Mouse (Mus musculus) CH12.LX (cell line): ENCODE results near the gene Ptprf. TPM values are rescaled to one million over a fixed set of nuclear protein-coding genes. Genes with fewer than 3 reads are reported as not detected.

Experiments used
- DNase-seq: peaks from one replicate; pipeline ENCODE4 v3.0.0-alpha.2; 2013; ENCODE audit errors: extremely low read depth
- H3K27ac ChIP-seq: 2 replicates; pipeline ENCODE4 v1.5.1; 2012; ENCODE audit warnings: low read depth, mild to moderate bottlenecking, control low read depth, moderate library complexity; ENCODE audit not compliant: insufficient read depth
- H3K27me3 ChIP-seq: replicated peaks from 2 replicates; pipeline ENCODE3; 2012; ENCODE audit warnings: inconsistent platforms
- H3K36me3 ChIP-seq, 2 experiments: replicated peaks in 1 of 2; 2 replicates each; pipeline versions ENCODE3 to v1.6.1; 2012; ENCODE audit warnings: inconsistent platforms in 1 of 2, low read length in 1 of 2, mild to moderate bottlenecking in 1 of 2, mixed read lengths in 1 of 2, moderate library complexity in 1 of 2; ENCODE audit not compliant: control insufficient read depth in 1 of 2, insufficient read depth in 1 of 2
- H3K4me1 ChIP-seq, 2 experiments: 2 replicates each; pipeline ENCODE4 v1.6.1; 2012; ENCODE audit warnings: inconsistent platforms in 1 of 2, moderate library complexity in 1 of 2; ENCODE audit not compliant: insufficient read depth in 2 of 2, control insufficient read depth in 1 of 2
- H3K4me2 ChIP-seq: 2 replicates; pipeline ENCODE4 v1.6.1; 2012; ENCODE audit warnings: low read depth, mild to moderate bottlenecking, control low read depth; ENCODE audit not compliant: poor library complexity, insufficient read depth, severe bottlenecking
- H3K4me3 ChIP-seq, 3 experiments: fragments of 150-350 bp in 1 of 3; sonication (generic) in 1 of 3; replicated peaks in 1 of 3; 2 replicates each; pipeline versions ENCODE3 to v1.5.1; 2011 to 2012; ENCODE audit warnings: low read depth in 2 of 3, low read length in 2 of 3, mild to moderate bottlenecking in 2 of 3, moderate library complexity in 2 of 3, control low read depth in 1 of 3, improper control_type of control experiment in 1 of 3, inconsistent platforms in 1 of 3, mixed read lengths in 1 of 3; ENCODE audit not compliant: poor library complexity in 1 of 3
- H3K79me2 ChIP-seq: replicated peaks from 2 replicates; pipeline ENCODE4 v1.6.1; 2012; ENCODE audit warnings: mild to moderate bottlenecking, moderate library complexity; ENCODE audit not compliant: control insufficient read depth, poor library complexity, insufficient read depth, severe bottlenecking; ENCODE audit errors: extremely low read depth
- H3K9ac ChIP-seq: 2 replicates; pipeline ENCODE4 v1.6.1; 2012; ENCODE audit warnings: low read depth, mild to moderate bottlenecking, control low read depth, moderate library complexity; ENCODE audit not compliant: insufficient read depth
- H3K9me3 ChIP-seq: replicated peaks from 2 replicates; pipeline ENCODE3; 2012; ENCODE audit warnings: low read length, inconsistent platforms, mixed read lengths
- E2F4 ChIP-seq: IDR thresholded peaks from 2 replicates; pipeline ENCODE4 v1.6.1; 2011; ENCODE audit warnings: low read depth, low read length, improper control_type of control experiment; ENCODE audit not compliant: insufficient replicate concordance
- EP300 ChIP-seq: IDR thresholded peaks from 2 replicates; pipeline ENCODE4 v1.6.1; 2011; ENCODE audit warnings: low read length, improper control_type of control experiment
- ETS1 ChIP-seq: conservative IDR thresholded peaks from 2 replicates; pipeline ENCODE4 v1.6.1; 2012; ENCODE audit warnings: low read depth, mild to moderate bottlenecking, inconsistent platforms, low read length, improper control_type of control experiment, moderate library complexity
- HCFC1 ChIP-seq: IDR thresholded peaks from 2 replicates; pipeline ENCODE4 v1.6.1; 2012; ENCODE audit warnings: low read depth, mild to moderate bottlenecking, inconsistent platforms, low read length, improper control_type of control experiment
- IRF4 ChIP-seq: IDR thresholded peaks from 2 replicates; pipeline ENCODE4 v1.6.1; 2014; ENCODE audit warnings: low read depth, mild to moderate bottlenecking, inconsistent platforms, low read length, improper control_type of control experiment
- MAFK ChIP-seq: IDR thresholded peaks from 2 replicates; pipeline ENCODE4 v1.6.1; 2011; ENCODE audit warnings: low read length, improper control_type of control experiment; ENCODE audit not compliant: insufficient replicate concordance
- MAX ChIP-seq: IDR thresholded peaks from 2 replicates; pipeline ENCODE4 v1.6.1; 2011; ENCODE audit warnings: low read length, improper control_type of control experiment
- MEF2A ChIP-seq: IDR thresholded peaks from 2 replicates; pipeline ENCODE4 v1.6.1; 2014; ENCODE audit warnings: low read depth, mild to moderate bottlenecking, inconsistent platforms, low read length, improper control_type of control experiment, borderline replicate concordance
- MXI1 ChIP-seq: IDR thresholded peaks from 2 replicates; pipeline ENCODE4 v1.6.1; 2011; ENCODE audit warnings: mild to moderate bottlenecking, low read depth, low read length, improper control_type of control experiment
- MYC ChIP-seq: IDR thresholded peaks from 2 replicates; pipeline ENCODE4 v1.6.1; 2011; ENCODE audit warnings: low read depth, mild to moderate bottlenecking, improper control_type of control experiment, low read length
- NRF1 ChIP-seq: IDR thresholded peaks from 2 replicates; pipeline ENCODE4 v1.6.1; 2014; ENCODE audit warnings: low read depth, mild to moderate bottlenecking, inconsistent platforms, low read length, improper control_type of control experiment, moderate library complexity
- POLR2A ChIP-seq: IDR thresholded peaks from 2 replicates; pipeline ENCODE4 v1.6.1; 2011; ENCODE audit warnings: low read depth, mild to moderate bottlenecking, improper control_type of control experiment, low read length
- POLR2AphosphoS2 ChIP-seq: IDR thresholded peaks from 2 replicates; pipeline ENCODE4 v1.6.1; 2011; ENCODE audit warnings: low read depth, low read length, improper control_type of control experiment
- RAD21 ChIP-seq: IDR thresholded peaks from 2 replicates; pipeline ENCODE4 v1.6.1; 2011; ENCODE audit warnings: low read depth, mild to moderate bottlenecking, low read length, improper control_type of control experiment, moderate library complexity
- TBP ChIP-seq: conservative IDR thresholded peaks from 2 replicates; pipeline ENCODE4 v1.6.1; 2011; ENCODE audit warnings: low read depth, low read length, improper control_type of control experiment
- USF2 ChIP-seq: conservative IDR thresholded peaks from 2 replicates; pipeline ENCODE4 v1.6.1; 2011; ENCODE audit warnings: low read depth, low read length, improper control_type of control experiment
- ZKSCAN1 ChIP-seq: IDR thresholded peaks from 2 replicates; pipeline ENCODE4 v1.6.1; 2012; ENCODE audit warnings: low read depth, inconsistent platforms, low read length, improper control_type of control experiment, borderline replicate concordance
- ZNF384 ChIP-seq: IDR thresholded peaks from 2 replicates; pipeline ENCODE4 v1.6.1; 2012; ENCODE audit warnings: low read depth, low read length, improper control_type of control experiment, inconsistent platforms
- dilution Hi-C: fragments of 300-500 bp; cut with MboI; formaldehyde crosslinking; loops from 2 replicates; pipeline ENCODE4 v1.14.3; 2020; ENCODE audit warnings: low sequenced_read_pairs; ENCODE audit not compliant: extremely low pct_unique_long_range_greater_than_20kb, extremely low pct_ligation_motif_present
- in situ Hi-C: fragments of 300-500 bp; cut with MboI; formaldehyde crosslinking; loops from 3 replicates; pipeline ENCODE4 v1.14.3; 2019; ENCODE audit warnings: low sequenced_read_pairs, low pct_ligation_motif_present, low pct_unique_long_range_greater_than_20kb, mixed read lengths
- polyA plus RNA-seq: library from polyadenylated mRNA; unstranded; fragments of >175 nt; gene quantifications from 2 replicates; pipeline ENCODE4 v1.2.1, GENCODE M21; 2012; ENCODE audit warnings: low read depth; ENCODE audit not compliant: insufficient read length
- total RNA-seq, 2 experiments: library from RNA; depleted of rRNA; stranded (reverse); fragments of 300-350 nt in 1 of 2; fragments of >200 nt in 1 of 2; gene quantifications; 2 replicates each; pipeline ENCODE4 v1.2.3; 2012 to 2014

Gene Ptprf
- total and polyA plus RNA-seq, 3 experiments = 0.11 to 0.21 TPM; not detected in 1

DNA sequence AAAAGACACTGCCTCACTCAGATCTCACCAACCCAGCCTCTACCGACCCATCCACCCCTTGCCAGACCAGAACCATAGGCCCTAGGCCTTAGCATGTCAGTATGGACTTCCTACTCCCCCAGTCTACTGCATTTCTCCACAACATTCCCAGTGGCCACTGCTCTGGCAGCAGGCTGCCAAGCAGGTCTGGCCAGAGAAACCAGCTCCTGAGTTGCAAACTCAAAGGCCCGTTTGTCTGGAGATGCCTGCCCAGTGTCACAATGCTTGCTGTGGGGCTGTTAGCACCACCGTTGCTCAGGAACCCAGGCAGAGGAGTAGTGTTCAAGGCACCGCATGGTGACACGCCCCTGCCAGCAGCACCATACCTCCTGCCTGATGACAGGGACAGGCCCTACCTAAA, 5.0 kb downstream of the Ptprf start:
- TF ChIP-seq POLR2A (no peak), MEF2A (no peak), EP300 (no peak), ZNF384 (no peak), MXI1 (no peak), IRF4 (no peak), POLR2AphosphoS2 (no peak), RAD21 (no peak), USF2 (no peak), MAX (no peak)
- Histone ChIP-seq H3K79me2 (no peaks in the 10 kb centered on the region), H3K4me1 (peaks cover 0 to 8% of the 10 kb centered on the region in 2 experiments; a peak in 1 of 4 replicates), H3K4me3 (no peak overlapping the region), H3K36me3 (no peaks in the 10 kb centered on the region), H3K9me3 (peaks cover 6% of the 10 kb centered on the region), H3K9ac (no peak overlapping the region), H3K4me2 (no peak overlapping the region), H3K27me3 (peaks cover 78% of the 10 kb centered on the region), H3K27ac (no peak overlapping the region)
- no peak for DNase-seq
- in situ Hi-C loops (no loop called here), dilution Hi-C loops (no loop called here)

DNA sequence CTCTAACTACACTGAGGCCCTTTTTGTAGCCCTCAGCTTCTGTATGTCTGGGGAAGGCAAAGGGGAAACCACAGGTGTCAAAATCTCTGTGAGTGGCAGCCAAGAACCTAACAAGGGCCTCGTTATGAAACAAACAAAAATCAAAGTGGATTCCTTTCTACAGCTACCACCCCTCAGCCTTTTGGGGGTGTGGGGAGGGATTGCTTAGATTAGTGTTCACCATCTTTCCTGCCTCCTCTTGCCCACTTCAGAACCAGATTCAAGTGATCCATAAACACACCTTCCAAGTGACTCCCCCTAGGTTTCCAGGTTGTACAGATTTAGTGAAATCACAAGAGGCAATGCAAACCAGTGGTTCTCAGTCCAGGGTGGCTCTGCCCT, 9.0 kb downstream of the Ptprf start:
- no peak overlapping the region for H3K4me2 ChIP-seq
- dilution Hi-C loops = no loop called here
- H3K79me2 ChIP-seq = no peaks in the 10 kb centered on the region
- TF ChIP-seq ETS1 = no peak
- TF ChIP-seq EP300 = no peak
- TF ChIP-seq NRF1 = no peak
- H3K27me3 ChIP-seq = peaks cover 91% of the 10 kb centered on the region
- H3K4me1 ChIP-seq = peaks cover 0 to 8% of the 10 kb centered on the region in 2 experiments; a peak in 1 of 4 replicates
- no peak overlapping the region for H3K9ac ChIP-seq
- H3K9me3 ChIP-seq = no peaks in the 10 kb centered on the region
- H3K27ac ChIP-seq = no peak overlapping the region
- no peak overlapping the region for H3K4me3 ChIP-seq
- no peaks in the 10 kb centered on the region for H3K36me3 ChIP-seq
- no peak for DNase-seq
- in situ Hi-C loops = no loop called here

DNA sequence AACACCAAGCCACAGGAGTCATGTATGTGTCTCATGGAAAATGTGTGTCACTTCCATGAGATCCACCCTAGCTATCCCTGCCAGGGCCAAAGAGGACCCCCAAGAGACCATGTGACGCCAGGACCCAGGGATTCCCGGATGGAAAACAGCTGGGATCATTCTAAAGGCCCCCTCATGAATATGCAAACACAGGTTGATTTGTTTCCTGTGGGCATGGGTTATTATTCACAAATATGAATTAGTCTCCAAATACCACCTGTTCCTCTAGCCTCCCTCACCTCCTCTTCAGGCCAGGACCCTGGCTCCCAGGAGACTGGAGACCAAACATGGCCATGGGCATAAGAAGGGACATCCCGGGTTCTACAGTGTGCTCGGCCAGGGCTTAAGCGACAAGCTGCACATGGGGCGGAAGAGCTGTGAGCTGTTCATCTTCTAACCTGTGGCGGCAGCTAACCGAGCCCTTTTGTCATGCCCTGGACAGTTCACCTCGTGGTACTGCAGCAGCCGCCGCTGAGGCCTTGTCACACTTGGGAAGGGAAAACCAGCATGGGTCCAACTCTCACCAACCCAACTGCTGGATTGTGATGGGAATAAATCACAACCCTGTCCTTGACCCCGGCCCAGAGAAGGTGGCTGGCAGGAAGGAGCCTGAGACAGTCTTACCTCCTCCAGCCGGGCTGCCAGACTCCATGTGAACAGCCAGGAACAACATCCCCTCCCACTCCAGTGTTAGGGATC, 9.6 kb downstream of the Ptprf start:
- Histone ChIP-seq H3K4me1 (peaks cover 2 to 11% of the 10 kb centered on the region in 2 experiments; a peak in 3 of 4 replicates), H3K27ac (no peak overlapping the region), H3K4me2 (no peak overlapping the region), H3K9me3 (no peaks in the 10 kb centered on the region), H3K27me3 (peaks cover 91% of the 10 kb centered on the region), H3K79me2 (no peaks in the 10 kb centered on the region), H3K4me3 (no peak overlapping the region), H3K9ac (no peak overlapping the region), H3K36me3 (no peaks in the 10 kb centered on the region)
- dilution Hi-C loops = no loop called here
- no peak for DNase-seq
- in situ Hi-C loops = no loop called here
- no peak for TF ChIP-seq NRF1
- no peak for TF ChIP-seq RAD21
- no peak for TF ChIP-seq TBP
- TF ChIP-seq MEF2A = no peak
- TF ChIP-seq EP300 = no peak
- no peak for TF ChIP-seq ETS1
- TF ChIP-seq MYC = no peak
- no peak for TF ChIP-seq USF2
- no peak for TF ChIP-seq E2F4
- TF ChIP-seq HCFC1 = no peak
- no peak for TF ChIP-seq MAFK
- no peak for TF ChIP-seq ZKSCAN1
- TF ChIP-seq, all 38 proteins: peak for 0
